Mouse (Mus musculus): ENCODE measurements around the gene Asic5.
A peak's percentile ranks its signal among the peaks of the same experiment; 100 is the strongest.

The Asic5 gene

DNA sequence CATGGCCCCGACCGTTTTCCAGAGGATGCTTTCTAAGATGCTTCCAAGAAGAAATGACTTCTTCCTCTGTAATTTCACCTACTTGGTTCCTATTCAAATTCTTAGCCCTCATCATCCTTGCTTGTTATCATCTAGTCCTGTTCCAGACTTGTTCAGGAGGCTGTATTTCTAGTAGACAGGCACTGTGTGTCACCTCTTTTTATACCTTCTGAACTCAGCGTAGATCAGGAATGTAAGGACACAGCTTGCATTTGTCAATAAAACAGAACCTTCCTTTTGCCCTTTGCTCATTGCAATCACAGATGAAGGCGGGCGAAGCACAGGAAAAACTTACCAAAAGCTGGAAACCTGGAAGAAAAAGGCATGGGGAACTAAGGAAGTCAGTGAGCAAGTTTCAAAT, at the start of gene Asic5:
Asic5 (plus strand) TSS at position 301 of the 400 bp plus-strand sequence.
- no peak for DNase-seq (ENCODE audit: low read depth)

- DNase-seq (ENCODE audit: low read depth), result peak; percentile 15
Measured at GRCm38 (mm10) chr3:81933348-81933747, 48.7 kb upstream of the Asic5 start.

- DNase-seq (ENCODE audit: low read depth), result no peak
Measured at GRCm38 (mm10) chr3:81938924-81939323, 43.2 kb upstream of the Asic5 start.

DNA sequence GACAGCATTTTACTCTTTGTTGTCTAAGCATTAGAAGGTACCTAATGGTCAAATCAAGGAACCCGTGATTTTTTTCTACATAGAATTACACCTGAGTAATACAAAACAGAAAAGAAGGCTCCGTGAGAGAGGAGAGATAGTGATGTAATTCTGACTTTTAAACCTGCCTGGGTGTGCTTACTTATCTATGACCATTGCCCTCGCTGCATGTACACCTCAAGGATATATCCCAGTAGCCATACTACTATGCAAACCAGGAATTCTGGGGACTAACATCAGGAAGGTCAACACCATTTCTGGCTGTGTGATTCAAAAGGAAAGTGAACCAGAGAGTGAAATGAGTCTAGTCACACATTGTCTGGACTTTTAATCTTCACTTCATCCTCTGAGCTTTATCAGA, 39.7 kb upstream of the Asic5 start:
- no peak for DNase-seq (ENCODE audit: low read depth)

GRCm38 (mm10) chr3:81943097-81943496, 39.0 kb upstream of the Asic5 start:
- no peak for DNase-seq (ENCODE audit: low read depth)

- DNase-seq (ENCODE audit: low read depth), result no peak
Measured at GRCm38 (mm10) chr3:81944851-81945393, 37.2 kb upstream of the Asic5 start.

DNA sequence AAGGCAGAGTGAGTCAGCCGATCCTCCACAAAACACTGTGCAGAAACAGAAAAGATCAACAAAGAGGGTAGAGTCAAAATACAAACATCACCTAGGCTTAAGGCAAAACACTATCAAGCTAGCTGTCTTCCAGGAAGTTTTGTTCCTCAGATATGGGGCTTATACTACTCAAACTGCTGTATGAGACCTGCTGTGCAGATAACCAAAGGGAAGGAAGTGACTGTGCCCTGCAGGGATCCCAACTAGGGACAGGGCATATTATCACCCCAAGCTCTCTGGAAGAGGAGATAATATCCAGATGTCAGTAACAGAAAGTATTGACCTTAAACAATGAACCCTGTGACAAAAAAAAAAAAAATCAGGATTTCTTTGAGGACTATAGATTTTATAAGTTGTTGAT, 33.0 kb upstream of the Asic5 start:
- peak; percentile 56 for DNase-seq (ENCODE audit: low read depth)

- no peak for DNase-seq (ENCODE audit: low read depth)
Measured at GRCm38 (mm10) chr3:81951785-81952184, 30.3 kb upstream of the Asic5 start.

GRCm38 (mm10) chr3:81957484-81957883, 24.6 kb upstream of the Asic5 start:
- DNase-seq (ENCODE audit: low read depth), result no peak

- no peak for DNase-seq (ENCODE audit: low read depth)
Measured at GRCm38 (mm10) chr3:81961336-81961735, 20.8 kb upstream of the Asic5 start.

- no peak for DNase-seq (ENCODE audit: low read depth)
Measured at GRCm38 (mm10) chr3:81963768-81964167, 18.3 kb upstream of the Asic5 start.

- DNase-seq (ENCODE audit: low read depth), result no peak
Measured at GRCm38 (mm10) chr3:81964596-81964995, 17.5 kb upstream of the Asic5 start.

DNA sequence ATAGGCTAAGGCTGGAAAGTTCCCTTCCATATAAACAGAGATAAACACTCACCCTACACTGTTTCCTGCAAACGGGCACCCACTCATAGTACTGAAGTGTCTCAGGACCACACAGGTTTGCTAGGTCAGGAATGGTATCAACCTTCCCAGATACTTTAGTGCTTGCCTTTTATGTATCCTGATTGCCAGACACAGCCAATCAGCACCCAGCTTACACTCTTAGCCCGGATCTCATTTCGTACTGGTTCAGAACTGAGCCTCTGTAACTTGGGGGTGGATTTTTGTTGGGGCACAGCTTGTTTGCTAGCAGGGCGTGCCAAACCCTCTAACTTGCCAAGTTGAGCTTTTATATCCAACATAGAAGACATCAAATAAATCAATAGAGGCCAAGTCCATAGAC, 6.5 kb upstream of the Asic5 start:
- DNase-seq (ENCODE audit: low read depth), result no peak

GRCm38 (mm10) chr3:81976102-81976501, 6.0 kb upstream of the Asic5 start, which contains the start of gene Tdo2:
TSS of gene Tdo2 (minus strand) at chr3:81976202.
- DNase-seq (ENCODE audit: low read depth), result no peak

- DNase-seq (ENCODE audit: low read depth), result no peak
Measured at GRCm38 (mm10) chr3:81981576-81981975, 514 bp upstream of the Asic5 start.

DNA sequence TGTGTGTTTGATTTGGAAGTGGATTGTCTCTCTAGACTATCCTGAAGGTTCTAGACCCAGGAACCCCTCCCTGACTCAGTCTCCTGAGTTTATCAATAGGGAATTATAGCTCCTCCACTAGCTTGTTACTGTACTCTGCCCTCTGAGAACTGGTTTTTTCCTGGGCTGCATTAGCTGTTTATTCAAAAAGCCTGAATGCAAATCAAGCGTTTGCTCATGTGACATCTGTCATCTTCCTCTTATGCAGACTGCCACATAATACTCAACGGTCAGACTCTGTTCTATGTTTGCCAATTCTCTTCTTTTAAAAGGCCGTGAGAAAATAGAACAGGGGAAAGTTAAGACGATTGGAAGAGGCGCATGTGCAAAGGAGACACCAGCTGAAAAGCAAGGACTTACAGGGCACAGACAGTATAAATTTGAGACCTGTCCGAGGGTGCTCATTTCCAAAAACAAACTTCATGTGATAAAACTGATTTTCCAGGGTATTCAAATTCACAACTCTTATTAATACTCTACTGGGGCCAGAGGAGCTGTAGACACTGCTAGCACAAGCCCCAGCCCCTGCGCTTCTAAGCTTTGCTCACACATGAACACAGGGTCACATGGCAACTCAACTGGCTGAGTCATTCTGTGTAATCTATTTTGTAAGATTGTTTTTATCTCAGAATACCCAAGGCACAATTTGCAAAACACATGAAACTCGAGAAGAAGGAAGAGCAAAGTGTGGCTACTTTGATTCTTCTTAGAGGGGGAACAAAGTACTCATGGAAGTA, 1.2 kb downstream of the Asic5 start:
- peak; percentile 32 for DNase-seq (ENCODE audit: low read depth)

GRCm38 (mm10) chr3:81985100-81985499, 3.0 kb downstream of the Asic5 start:
- DNase-seq (ENCODE audit: low read depth), result no peak

- DNase-seq (ENCODE audit: low read depth), result no peak
Measured at GRCm38 (mm10) chr3:81986103-81986502, 4.0 kb downstream of the Asic5 start.

GRCm38 (mm10) chr3:81987628-81988027, 5.5 kb downstream of the Asic5 start:
- DNase-seq (ENCODE audit: low read depth), result no peak

DNA sequence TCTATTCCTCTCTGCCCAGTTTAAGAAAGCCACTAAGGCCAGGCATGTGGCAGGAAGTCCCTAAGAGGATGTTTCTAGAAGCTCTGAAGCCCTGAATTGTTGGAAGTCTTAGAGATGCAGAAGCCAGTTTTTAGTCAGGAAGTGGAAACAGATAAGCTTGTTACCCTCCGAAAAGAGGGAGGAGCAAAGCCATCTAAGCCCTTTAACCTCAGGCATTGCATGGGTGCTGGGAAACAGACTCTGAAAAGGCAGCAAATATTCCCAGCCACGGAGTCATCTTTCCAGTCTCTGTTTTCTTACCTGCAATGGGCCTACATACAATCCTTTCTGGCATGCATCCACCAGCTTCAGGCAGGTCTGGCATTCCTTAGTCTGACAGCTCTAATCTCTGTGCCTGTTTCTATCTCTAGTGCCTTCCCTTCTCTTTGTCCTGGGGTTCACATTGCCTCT, 7.6 kb downstream of the Asic5 start:
- no peak for DNase-seq (ENCODE audit: low read depth)

DNA sequence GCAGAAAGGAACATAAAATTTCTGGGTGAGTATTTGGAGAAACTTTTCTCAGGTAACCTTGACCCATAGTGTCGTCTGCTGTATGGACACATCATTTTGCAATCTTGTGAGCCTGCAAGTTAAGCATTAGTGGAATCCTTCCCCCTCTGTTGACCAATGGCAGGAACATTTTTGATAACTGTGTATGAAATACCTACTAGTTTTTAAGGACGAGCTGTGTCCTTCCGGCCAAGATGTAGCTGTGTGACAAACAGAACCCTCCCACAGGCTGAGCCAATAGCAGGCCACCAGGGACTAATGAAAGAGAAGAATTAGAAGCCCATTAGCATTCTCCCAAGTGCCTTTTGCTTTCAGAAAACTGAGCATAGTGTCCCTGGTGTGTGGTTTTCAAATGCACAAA, 8.4 kb downstream of the Asic5 start:
- no peak for DNase-seq (ENCODE audit: low read depth)

- no peak for DNase-seq (ENCODE audit: low read depth)
Measured at GRCm38 (mm10) chr3:81995371-81995770, 13.3 kb downstream of the Asic5 start.

DNA sequence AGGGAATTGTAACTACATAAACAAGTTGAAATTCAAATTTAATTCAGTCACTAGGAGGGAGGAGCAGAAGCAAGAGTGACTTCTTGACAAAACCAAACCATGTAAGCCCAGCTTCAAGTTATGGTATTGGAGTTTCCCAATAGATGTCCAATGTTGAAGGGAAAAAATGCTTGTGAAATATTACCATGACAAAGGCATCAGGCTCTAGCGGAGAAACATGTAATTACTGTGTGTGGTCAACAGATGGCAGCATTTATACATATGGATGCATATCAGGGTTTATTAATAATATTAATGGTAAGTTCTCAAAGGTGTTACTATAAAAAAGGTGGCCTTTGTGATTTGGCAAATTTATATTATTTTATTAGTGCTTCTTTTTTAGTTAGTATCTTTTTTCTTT, 13.9 kb downstream of the Asic5 start:
- DNase-seq (ENCODE audit: low read depth), result peak; percentile 64

DNA sequence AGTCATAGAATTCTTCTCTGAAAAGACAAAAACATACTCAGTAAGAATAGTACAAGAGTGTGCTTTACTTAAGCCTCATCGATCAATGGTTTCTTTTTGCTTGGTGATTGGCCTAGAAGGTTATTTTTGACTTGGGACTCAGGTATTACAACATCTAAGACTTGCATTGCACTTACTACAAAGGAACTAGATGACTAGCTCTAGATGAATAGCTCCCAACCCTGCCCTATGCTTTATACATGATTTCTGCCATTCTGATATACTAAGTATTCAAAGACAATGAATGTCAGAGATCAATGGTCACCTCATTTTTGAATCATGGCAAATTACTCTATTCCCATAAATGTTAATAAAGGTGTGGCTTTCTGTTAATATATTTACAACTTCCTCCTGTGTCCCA, 24.9 kb downstream of the Asic5 start:
- DNase-seq (ENCODE audit: low read depth), result no peak
